Mouse (Mus musculus): ENCODE data around the gene Kdm4a. TPM values are rescaled to one million over a fixed set of nuclear protein-coding genes. Genes with fewer than 3 reads are reported as not detected.

The Kdm4a gene
- total and polyA plus RNA-seq, 2 experiments from 2014 or later: 34.8 to 88.8 TPM

DNA sequence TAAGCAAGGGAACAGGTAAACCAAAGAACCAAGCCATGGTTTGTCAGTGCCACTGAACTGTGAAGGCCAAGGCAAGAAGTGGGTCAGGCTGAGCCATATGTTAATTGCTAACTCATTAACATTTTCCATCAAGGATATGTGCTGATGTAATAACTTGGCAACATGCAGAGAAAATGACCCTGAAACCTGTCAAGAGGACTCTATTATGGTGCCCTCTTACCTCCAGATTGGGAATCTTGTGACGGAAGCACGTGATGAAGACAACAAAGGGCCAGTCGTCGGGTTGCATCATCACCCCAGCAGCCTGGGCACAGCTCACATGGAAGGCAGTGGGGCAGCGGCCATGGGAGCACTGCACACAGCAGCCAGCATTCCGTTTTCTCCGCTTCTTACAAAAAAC is 36.2 kb downstream of the Kdm4a start:
- ATAC-seq (ENCODE audit: low FRiP score): no peak
- WGBS: 88% methylated on average over 7 of the region's 7 CpGs
- Histone ChIP-seq H3K27ac (ENCODE audit: low read depth, low read length) (no peak overlapping the region), H3K27me3 (ENCODE audit: insufficient read depth, low read length) (no peaks in the 10 kb centered on the region), H3K36me3 (ENCODE audit: insufficient read depth, low read length) (peaks cover 87% of the 10 kb centered on the region), H3K4me1 (ENCODE audit: insufficient read depth, low read length) (no peaks in the 10 kb centered on the region), H3K4me2 (ENCODE audit: low read depth, low read length, poor library complexity, severe bottlenecking) (no peak overlapping the region), H3K9ac (replicated peaks; ENCODE audit: low read length, poor library complexity, severe bottlenecking) (no peak overlapping the region), H3K9me3 (ENCODE audit: low read length) (no peaks in the 10 kb centered on the region), H3K4me3 (ENCODE audit: low read depth, low read length) (no peak overlapping the region)
- TF ChIP-seq CTCF (IDR thresholded peaks at IDR 0.05): no peak
- DNase-seq (ENCODE audit: low spot score): no peak

DNA sequence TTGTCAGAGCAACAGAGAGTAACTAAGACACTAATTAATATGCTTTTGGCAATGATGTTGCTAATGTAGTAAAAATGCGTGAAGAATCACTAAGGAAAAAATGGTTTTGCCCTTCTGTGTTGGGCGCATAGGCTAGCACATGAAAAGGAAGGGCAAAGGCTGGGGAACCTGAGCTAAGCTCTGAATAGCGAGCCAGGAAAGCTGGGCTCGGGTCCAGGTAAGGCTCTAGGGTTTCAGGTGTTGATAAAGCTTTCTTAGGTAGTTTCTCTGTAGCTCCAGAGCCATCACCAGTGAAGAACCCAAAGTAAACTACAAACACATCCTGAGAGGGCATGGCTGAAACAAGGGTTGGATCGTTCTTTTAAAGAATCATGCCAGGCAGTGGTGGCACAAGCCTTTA is 38.3 kb downstream of the Kdm4a start:
- ATAC-seq (ENCODE audit: low FRiP score): no peak
- H3K27ac ChIP-seq (ENCODE audit: low read depth, low read length): no peak overlapping the region
- TF ChIP-seq CTCF (IDR thresholded peaks at IDR 0.05): no peak
- H3K36me3 ChIP-seq (ENCODE audit: insufficient read depth, low read length): peaks cover 84% of the 10 kb centered on the region
- H3K9me3 ChIP-seq (ENCODE audit: low read length): no peaks in the 10 kb centered on the region
- H3K4me1 ChIP-seq (ENCODE audit: insufficient read depth, low read length): no peaks in the 10 kb centered on the region
- H3K9ac ChIP-seq (replicated peaks; ENCODE audit: low read length, poor library complexity, severe bottlenecking): no peak overlapping the region
- H3K4me2 ChIP-seq (ENCODE audit: low read depth, low read length, poor library complexity, severe bottlenecking): no peak overlapping the region
- WGBS: 93% methylated on average over 5 of the region's 5 CpGs
- DNase-seq (ENCODE audit: low spot score): no peak
- no peak overlapping the region for H3K4me3 ChIP-seq (ENCODE audit: low read depth, low read length)
- H3K27me3 ChIP-seq (ENCODE audit: insufficient read depth, low read length): no peaks in the 10 kb centered on the region

DNA sequence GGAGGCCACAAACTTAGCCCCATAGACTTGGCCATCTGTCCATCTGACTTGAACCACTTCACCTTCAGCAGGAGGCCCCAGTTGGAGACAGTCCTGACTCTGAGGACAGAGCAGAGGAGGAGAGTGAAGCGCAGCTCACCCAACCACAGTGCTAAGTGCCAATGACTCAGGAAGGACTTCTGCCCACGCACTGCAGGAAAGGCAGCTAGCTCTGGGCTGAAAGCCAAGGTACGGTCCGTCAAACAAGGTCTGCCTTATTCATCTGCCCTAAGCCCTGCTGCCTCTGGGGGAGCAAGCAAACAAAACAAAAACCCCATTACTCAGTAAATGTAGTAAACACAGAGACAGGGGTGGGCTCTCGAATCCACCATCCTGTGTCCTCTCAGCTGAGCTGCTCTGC is 41.0 kb downstream of the Kdm4a start:
- Histone ChIP-seq H3K9ac (replicated peaks; ENCODE audit: low read length, poor library complexity, severe bottlenecking) (no peak overlapping the region), H3K4me3 (ENCODE audit: low read depth, low read length) (no peak overlapping the region), H3K4me1 (ENCODE audit: insufficient read depth, low read length) (no peaks in the 10 kb centered on the region), H3K4me2 (ENCODE audit: low read depth, low read length, poor library complexity, severe bottlenecking) (no peak overlapping the region), H3K27me3 (ENCODE audit: insufficient read depth, low read length) (no peaks in the 10 kb centered on the region), H3K36me3 (ENCODE audit: insufficient read depth, low read length) (peaks cover 63% of the 10 kb centered on the region), H3K27ac (ENCODE audit: low read depth, low read length) (no peak overlapping the region), H3K9me3 (ENCODE audit: low read length) (no peaks in the 10 kb centered on the region)
- no peak for TF ChIP-seq CTCF (IDR thresholded peaks at IDR 0.05)
- ATAC-seq (ENCODE audit: low FRiP score) (no peak), DNase-seq (ENCODE audit: low spot score) (peak; percentile 87)
- WGBS: 64% methylated on average over 5 of the region's 5 CpGs

GRCm38 (mm10) chr4:118137857-118138256 is 42.0 kb downstream of the Kdm4a start:
- H3K27me3 ChIP-seq (ENCODE audit: insufficient read depth, low read length): no peaks in the 10 kb centered on the region
- no peak overlapping the region for H3K4me3 ChIP-seq (ENCODE audit: low read depth, low read length)
- WGBS: 83% methylated on average over 16 of the region's 16 CpGs
- ATAC-seq (ENCODE audit: low FRiP score): no peak
- H3K9ac ChIP-seq (replicated peaks; ENCODE audit: low read length, poor library complexity, severe bottlenecking): no peak overlapping the region
- TF ChIP-seq CTCF (IDR thresholded peaks at IDR 0.05): no peak
- no peaks in the 10 kb centered on the region for H3K4me1 ChIP-seq (ENCODE audit: insufficient read depth, low read length)
- H3K36me3 ChIP-seq (ENCODE audit: insufficient read depth, low read length): peaks cover 52% of the 10 kb centered on the region
- no peak overlapping the region for H3K27ac ChIP-seq (ENCODE audit: low read depth, low read length)
- no peak overlapping the region for H3K4me2 ChIP-seq (ENCODE audit: low read depth, low read length, poor library complexity, severe bottlenecking)
- no peak for DNase-seq (ENCODE audit: low spot score)
- H3K9me3 ChIP-seq (ENCODE audit: low read length): no peaks in the 10 kb centered on the region

- DNase-seq (ENCODE audit: low spot score) (no peak), ATAC-seq (ENCODE audit: low FRiP score) (no peak)
- TF ChIP-seq CTCF (IDR thresholded peaks at IDR 0.05): no peak
- Histone ChIP-seq H3K9me3 (ENCODE audit: low read length) (no peaks in the 10 kb centered on the region), H3K9ac (replicated peaks; ENCODE audit: low read length, poor library complexity, severe bottlenecking) (no peak overlapping the region), H3K27me3 (ENCODE audit: insufficient read depth, low read length) (no peaks in the 10 kb centered on the region), H3K4me1 (ENCODE audit: insufficient read depth, low read length) (no peaks in the 10 kb centered on the region), H3K36me3 (ENCODE audit: insufficient read depth, low read length) (peaks cover 48% of the 10 kb centered on the region), H3K4me3 (ENCODE audit: low read depth, low read length) (no peak overlapping the region), H3K4me2 (ENCODE audit: low read depth, low read length, poor library complexity, severe bottlenecking) (no peak overlapping the region), H3K27ac (ENCODE audit: low read depth, low read length) (no peak overlapping the region)
- WGBS: 95% methylated on average over 10 of the region's 10 CpGs
Measured at GRCm38 (mm10) chr4:118137311-118137710, 42.5 kb downstream of the Kdm4a start.

GRCm38 (mm10) chr4:118135414-118135813 is 44.4 kb downstream of the Kdm4a start:
- Histone ChIP-seq H3K27me3 (ENCODE audit: insufficient read depth, low read length) (no peaks in the 10 kb centered on the region), H3K27ac (ENCODE audit: low read depth, low read length) (no peak overlapping the region), H3K4me2 (ENCODE audit: low read depth, low read length, poor library complexity, severe bottlenecking) (peak overlapping the region; percentile 82), H3K9ac (replicated peaks; ENCODE audit: low read length, poor library complexity, severe bottlenecking) (no peak overlapping the region), H3K4me1 (ENCODE audit: insufficient read depth, low read length) (no peaks in the 10 kb centered on the region), H3K4me3 (ENCODE audit: low read depth, low read length) (peak overlapping the region; percentile 99), H3K36me3 (ENCODE audit: insufficient read depth, low read length) (peaks cover 35% of the 10 kb centered on the region), H3K9me3 (ENCODE audit: low read length) (no peaks in the 10 kb centered on the region)
- no peak for DNase-seq (ENCODE audit: low spot score)
- 97% methylated on average over 1 of the region's 1 CpGs for WGBS
- no peak; the same call in 1 of the 2 replicates for ATAC-seq (ENCODE audit: low FRiP score)
- TF ChIP-seq CTCF (IDR thresholded peaks at IDR 0.05): no peak
